ENCODE assay signal across 27 mouse cellular contexts in the genomic region with DNA sequence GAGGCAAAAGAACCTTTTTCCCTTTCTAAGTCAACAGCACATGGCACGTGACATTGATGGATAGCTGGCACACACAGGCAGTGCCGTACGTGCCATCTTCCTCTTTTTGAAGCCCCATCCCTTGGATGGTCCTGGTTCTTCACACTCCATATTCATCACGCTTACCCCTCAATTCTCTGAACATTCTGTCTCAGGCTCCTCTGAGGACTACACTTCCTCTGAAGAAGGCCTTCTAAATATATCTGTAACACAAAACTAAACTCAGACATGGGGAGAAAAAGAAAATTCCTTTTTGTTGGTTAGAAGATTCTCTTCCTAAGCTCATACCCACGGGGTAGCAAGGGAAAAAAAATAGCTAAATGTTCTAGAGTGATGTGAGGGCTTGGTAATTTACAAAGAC.
"Had no signal": no experiment of that assay in that cellular context is flagged by ENCODE, and none has a peak within 500 bp of the region (broad histone marks: within the 10 kb centered on the region; RNA-seq: fewer than 3 reads in every experiment).

No protein-coding gene starts in this region.

- H3K4me3 ChIP-seq: embryonic facial prominence, embryonic 10.5 days; embryonic facial prominence, embryonic 12.5 days; embryonic facial prominence, embryonic 13.5 days; embryonic facial prominence, embryonic 15.5 days; erythroblast, embryonic 14.5 days; forebrain, embryonic 10.5 days; forebrain, embryonic 12.5 days; forebrain, embryonic 13.5 days; forebrain, embryonic 15.5 days; gastrocnemius, adult 2 months; heart, embryonic 10.5 days had no signal

- H3K9me3 ChIP-seq: embryonic facial prominence, embryonic 10.5 days; embryonic facial prominence, embryonic 12.5 days; embryonic facial prominence, embryonic 13.5 days; embryonic facial prominence, embryonic 15.5 days; forebrain, embryonic 10.5 days; forebrain, embryonic 12.5 days; forebrain, embryonic 13.5 days; forebrain, embryonic 15.5 days; heart, embryonic 10.5 days had no signal

- H3K27ac ChIP-seq: embryonic facial prominence, embryonic 10.5 days; embryonic facial prominence, embryonic 12.5 days; embryonic facial prominence, embryonic 13.5 days; embryonic facial prominence, embryonic 15.5 days; forebrain, embryonic 10.5 days; forebrain, embryonic 12.5 days; forebrain, embryonic 13.5 days; forebrain, embryonic 15.5 days; gastrocnemius, adult 2 months; heart, embryonic 10.5 days had no signal

- H3K4me2 ChIP-seq: embryonic facial prominence, embryonic 12.5 days; embryonic facial prominence, embryonic 13.5 days; embryonic facial prominence, embryonic 15.5 days; forebrain, embryonic 12.5 days; forebrain, embryonic 13.5 days; forebrain, embryonic 15.5 days had no signal

- H3K4me1 ChIP-seq: embryonic facial prominence, embryonic 10.5 days; embryonic facial prominence, embryonic 12.5 days; embryonic facial prominence, embryonic 13.5 days; embryonic facial prominence, embryonic 15.5 days had no signal

- DNase-seq: cerebellum, adult 2 months; cerebellum, adult 8-10 months; cerebellum, adult 9-10 months; cerebellum, adult 9-11 months; cerebellum, postnatal 10 days; cerebellum, postnatal 14 days; cerebellum, postnatal 25 days; cerebellum, postnatal 36 days; embryo, embryonic 11 days; forebrain, postnatal 0 days; gastrocnemius, adult 2 months; gastrocnemius, postnatal 10 days; gastrocnemius, postnatal 14 days; gastrocnemius, postnatal 25 days; gastrocnemius, postnatal 36 days had no signal

- H3K36me3 ChIP-seq: embryonic facial prominence, embryonic 10.5 days; embryonic facial prominence, embryonic 12.5 days; embryonic facial prominence, embryonic 13.5 days; embryonic facial prominence, embryonic 15.5 days; forebrain, embryonic 10.5 days; forebrain, embryonic 12.5 days; forebrain, embryonic 15.5 days; heart, embryonic 10.5 days had no signal

- H3K27me3 ChIP-seq: embryonic facial prominence, embryonic 12.5 days; embryonic facial prominence, embryonic 13.5 days; embryonic facial prominence, embryonic 15.5 days; forebrain, embryonic 12.5 days; forebrain, embryonic 13.5 days; forebrain, embryonic 15.5 days had no signal

- ATAC-seq: forebrain, embryonic 13.5 days; forebrain, embryonic 14.5 days; forebrain, embryonic 15.5 days; forebrain, embryonic 16.5 days; forebrain, postnatal 0 days had no signal

- H3K9ac ChIP-seq: embryonic facial prominence, embryonic 12.5 days; embryonic facial prominence, embryonic 13.5 days; embryonic facial prominence, embryonic 15.5 days; forebrain, embryonic 12.5 days; forebrain, embryonic 13.5 days; forebrain, embryonic 15.5 days; forebrain, postnatal 0 days had no signal
